Mouse (Mus musculus) liver, postnatal 0 days (tissue): ENCODE data around the gene Mpdu1.

ENCODE experiments used
- CTCF ChIP-seq: sonication (generic); IDR thresholded peaks from 2 replicates; pipeline ENCODE4 v1.5.1; 2016; ENCODE audit warnings: antibody characterized with exemption, low read depth
- EP300 ChIP-seq: IDR thresholded peaks from 2 replicates; pipeline ENCODE4 v1.6.1; 2016; ENCODE audit warnings: antibody characterized with exemption, low read depth, mild to moderate bottlenecking

DNA sequence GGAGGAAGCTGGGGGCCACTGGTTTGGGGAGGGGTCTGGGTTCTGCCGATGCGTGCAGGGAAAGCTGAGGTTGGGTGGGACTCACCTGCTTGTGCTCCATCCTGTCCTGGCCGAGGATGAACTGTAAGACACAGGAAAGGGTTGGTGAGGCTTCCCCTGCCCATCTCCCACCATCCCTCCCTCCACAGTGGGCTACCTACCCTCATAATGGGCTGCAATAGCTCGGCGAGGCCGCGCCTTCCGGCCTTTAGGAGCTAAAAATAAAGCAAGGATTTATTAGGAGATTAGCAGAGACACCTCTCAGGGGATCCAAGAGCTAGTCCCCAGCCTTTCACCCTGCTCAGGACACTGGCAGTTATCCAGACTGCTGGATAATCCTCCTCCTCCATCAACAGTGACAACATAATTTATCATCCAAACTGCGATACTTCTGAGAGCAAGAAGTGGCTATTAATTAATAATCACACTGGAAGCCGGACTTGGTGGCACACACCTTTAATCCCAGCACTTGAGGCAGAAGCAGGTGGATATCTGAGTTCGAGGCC lies 31.1 kb upstream of the Mpdu1 start:
- TF ChIP-seq CTCF (no peak), EP300 (no peak)
